Mouse (Mus musculus): ENCODE results near the gene Chd4. TPM values are rescaled to one million over a fixed set of nuclear protein-coding genes. Genes with fewer than 3 reads are reported as not detected.
A peak's percentile ranks its signal among the peaks of the same experiment; 100 is the strongest.

Gene Chd4
- polyA plus RNA-seq, 2 experiments from 2014 or later, result 61.4 to 71.9 TPM

DNA sequence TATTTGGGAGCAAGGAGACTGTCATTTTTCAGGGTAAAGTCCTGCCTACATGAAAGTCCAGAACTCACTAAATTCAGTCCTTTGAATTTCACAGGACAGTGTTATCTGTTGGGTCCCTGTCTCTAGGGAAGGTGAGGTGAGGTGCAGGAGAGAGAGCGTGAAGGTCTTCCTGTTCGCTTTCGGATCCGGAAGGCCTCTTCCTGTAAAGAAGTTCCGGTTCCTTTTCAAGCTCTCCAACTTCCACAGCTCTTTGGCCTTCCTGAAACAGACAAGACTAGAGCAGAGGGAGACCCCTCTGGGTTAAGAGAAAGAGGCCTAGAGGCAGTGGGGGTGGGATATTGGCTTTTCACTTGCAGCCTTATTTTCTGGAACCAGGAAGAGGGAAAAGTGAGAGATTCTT is 3.4 kb upstream of the Chd4 start:
- no peak for ATAC-seq

DNA sequence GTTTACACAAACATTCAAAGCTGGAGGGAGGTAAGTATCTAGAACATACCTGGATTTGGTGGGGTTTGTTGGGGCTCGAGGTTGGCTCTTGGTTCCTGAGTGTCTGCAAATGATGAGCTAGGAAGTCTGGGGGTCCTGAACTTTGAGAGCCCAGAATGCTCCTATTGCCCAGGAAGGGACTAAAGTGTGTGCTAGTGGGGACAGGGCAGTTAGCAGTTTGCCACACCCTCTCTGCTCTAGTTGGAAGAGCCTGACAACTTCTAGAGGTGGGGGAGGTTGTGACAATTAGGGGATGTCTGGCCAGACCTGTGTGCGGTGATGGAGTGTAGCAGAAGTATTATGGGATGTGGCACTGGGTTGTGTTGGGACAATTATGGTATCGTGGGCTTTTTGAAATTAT is 938 bp upstream of the Chd4 start:
- ATAC-seq, result no peak

DNA sequence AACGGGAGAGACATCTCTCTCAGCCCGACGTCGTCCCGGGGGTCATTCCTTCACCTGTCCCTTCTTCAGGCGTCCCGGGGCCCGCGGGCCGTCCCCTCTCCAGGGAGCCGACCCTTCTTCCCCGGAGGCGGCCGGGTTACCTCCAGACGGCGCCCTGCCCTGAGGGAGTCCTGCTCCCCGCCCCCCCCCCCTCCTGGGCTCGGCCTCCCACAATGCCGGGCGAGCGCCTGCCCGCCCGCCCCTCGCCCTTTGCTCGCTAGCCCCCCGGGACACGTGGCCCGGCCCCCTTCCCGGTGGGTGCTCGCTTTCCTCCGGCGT is 457 bp downstream of the Chd4 start:
- no peak for ATAC-seq

DNA sequence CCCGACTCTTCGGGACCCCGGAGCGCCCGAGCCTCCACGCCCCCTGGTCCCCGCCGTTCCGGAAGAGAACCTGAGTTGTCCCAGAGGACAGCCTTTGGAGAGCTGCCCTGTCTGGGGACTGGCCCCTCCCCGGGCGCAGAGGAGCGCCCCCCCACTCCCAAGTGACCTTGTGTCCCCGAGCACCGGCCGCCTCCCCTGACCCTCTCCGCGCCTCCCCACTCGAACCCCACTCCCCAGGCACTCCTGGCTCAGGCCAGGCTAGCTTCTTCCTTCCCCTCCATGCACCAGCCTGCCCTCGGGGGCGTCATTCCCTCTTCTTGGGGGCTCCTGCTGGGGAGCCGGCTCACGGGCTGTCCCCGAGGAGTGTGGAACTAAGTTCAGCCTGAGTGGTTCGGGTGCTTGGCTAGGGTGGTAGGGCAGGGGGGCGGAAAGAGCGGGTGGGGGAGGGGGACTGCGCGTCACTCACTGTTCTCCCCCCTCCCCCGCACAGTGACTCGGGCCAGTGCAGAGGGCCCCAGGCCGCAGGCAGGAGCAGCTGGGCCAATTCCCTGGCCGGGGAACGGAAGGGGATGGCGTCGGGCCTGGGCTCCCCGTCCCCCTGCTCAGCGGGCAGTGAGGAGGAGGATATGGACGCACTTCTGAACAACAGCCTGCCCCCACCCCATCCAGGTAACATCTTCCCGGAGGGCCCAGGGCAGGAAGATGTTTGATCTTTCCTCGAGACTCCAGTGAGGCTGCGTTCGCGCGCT is 990 bp downstream of the Chd4 start:
- peak; percentile 9 for ATAC-seq

DNA sequence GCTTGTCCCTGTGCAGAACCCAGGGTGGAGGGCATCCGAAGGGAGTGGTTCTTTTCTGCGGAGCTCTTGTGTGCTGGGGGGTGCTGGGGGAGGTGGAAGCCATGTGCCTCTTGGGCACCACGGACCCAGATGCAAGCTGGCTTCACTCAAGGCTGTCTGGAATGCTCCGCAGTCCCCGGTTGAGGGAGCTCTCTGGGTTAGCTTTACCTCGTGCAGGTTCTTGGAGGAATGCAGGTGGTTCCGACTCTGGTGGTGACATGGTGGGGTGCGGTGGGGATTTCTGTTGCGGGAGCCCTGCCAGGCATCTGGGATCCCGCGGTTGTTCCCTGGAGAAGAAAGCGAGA is 1.5 kb downstream of the Chd4 start:
- ATAC-seq, result no peak

DNA sequence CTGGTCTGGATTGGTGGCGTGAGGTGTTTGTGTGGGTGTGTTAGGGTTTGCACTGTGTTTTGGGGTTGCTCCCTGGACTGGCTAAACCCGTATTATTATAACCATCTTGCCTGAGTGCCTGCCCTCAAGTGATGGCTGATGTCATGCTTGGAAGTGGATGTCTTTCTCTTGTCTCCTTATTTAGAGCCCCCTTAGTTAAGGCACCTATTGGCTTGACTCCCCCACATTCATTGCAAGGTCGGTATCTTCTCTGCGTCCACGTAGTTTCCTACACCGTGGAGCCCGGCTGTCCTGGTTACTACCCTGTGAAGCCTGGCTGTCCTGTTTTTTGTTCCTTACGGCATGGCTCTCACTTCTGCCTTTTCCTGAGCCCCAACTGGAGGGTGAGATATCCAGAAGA is 2.2 kb downstream of the Chd4 start:
- no peak for ATAC-seq

DNA sequence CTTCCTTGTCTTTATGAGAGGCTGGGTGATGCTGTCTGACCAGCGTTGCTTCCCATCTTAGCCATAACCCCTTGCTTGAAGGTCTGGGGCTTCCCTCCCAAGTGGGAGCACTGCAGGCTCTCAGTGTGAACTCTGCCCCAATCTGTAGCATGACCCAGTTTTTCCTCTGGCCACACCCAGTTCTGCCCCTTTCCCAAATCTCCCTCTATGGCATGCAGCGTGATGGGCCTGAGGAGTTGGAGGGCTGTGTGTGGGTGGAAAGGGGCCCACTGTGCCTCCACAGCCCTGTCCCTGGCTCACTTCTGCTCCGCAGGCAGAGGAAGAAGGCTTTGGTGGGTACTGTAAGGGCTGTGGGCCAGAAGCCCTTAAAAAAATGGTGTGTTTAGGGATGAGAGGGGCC is 2.7 kb downstream of the Chd4 start:
- no peak for ATAC-seq

DNA sequence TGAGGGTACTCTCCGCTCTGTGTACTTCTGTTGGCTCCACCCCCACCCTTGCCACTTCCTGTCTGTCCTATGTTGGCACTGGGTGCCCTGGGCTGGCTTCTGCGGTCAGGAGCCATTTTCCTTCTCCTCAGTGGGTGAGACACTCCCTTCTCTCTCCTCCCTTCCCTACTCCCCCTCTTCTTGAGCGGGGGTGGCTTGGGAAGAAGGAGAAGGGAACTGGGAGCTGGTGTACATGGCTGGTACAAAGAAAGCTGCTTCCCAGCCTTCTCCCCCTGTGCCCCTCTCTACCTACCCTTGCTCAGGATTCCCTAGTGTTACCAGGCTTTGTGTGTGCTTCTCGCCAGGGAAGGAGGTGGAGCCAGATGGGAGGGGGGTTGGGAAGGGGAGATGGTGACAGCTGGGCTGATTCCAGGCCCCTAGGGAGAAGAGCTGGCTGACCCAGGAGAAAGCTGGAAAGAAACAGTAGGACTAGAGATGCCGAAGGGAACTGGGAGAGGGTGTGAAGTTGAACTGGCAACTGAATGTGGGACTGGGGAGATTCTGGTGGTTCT is 3.7 kb downstream of the Chd4 start:
- peak; percentile 60 for ATAC-seq

DNA sequence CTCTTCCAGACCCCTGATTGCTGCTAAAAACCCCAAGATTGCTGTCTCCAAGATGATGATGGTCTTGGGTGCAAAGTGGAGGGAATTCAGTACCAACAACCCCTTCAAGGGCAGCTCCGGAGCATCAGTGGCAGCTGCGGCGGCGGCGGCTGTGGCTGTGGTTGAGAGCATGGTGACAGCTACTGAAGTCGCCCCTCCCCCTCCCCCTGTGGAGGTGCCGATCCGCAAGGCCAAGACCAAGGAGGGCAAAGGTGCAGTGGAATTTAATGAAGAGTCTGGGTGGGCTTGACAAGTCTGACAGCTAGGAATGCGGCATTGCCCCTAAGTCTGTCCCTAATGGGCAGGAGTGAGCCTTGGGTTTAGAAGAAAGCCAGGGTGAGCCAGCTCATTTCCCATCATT is 5.7 kb downstream of the Chd4 start:
- no peak for ATAC-seq

DNA sequence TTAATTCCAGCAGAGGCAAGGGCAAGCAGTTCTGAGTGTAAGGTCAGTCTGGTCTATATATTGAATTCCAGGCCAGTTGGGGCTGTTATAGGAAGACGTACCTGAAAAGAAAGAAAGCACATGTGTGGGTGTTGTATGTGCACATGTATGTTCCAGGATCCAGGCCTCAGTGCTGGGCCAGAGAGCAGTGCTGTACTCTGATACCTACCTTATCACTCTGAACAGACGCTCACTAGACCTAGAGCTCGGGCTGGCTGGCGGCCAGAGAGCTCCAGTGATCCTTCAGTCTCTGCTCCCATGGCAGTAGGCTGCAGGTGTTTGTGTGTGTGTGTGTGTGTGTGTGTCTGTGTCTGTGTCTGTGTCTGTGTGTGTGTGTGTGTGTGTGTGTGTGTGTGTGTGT is 8.4 kb downstream of the Chd4 start:
- ATAC-seq, result no peak

DNA sequence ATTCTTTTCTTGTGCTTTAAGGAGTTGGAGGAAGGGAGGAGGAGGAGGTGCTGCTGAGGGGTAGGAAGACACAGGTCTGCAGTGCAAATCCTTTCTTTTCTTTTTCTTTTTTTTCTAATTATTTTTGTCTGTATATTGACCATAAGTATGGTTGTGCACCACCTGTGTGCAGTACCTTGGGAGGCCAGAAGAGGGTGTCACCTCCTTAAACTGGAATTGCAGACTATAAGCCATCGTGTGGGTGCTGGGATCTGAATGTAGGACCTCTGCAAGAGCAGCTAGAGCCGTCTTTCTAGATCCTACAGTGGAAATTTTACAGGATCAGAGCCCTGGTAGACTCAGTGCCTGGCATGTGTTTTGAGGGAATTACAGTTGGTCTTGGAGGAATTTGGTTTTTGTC is 11.9 kb downstream of the Chd4 start:
- ATAC-seq, result no peak

DNA sequence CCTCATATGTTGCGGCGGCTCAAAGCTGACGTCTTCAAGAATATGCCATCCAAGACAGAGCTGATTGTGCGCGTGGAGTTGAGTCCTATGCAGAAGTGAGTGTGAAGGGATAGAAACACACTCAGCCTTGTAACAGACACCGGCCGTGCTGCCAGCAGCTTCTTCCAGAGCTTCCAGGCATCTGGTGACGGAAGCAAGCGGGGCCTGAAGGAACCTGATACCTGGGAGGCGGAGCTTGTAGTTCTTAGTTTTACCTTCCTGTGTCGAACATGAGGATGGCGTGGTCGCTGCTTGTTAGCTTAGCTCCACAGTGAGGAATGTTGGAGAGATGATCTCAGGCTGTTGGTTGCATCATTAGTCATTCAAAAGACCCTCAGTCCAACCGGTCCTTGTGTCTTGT is 13.6 kb downstream of the Chd4 start:
- no peak for ATAC-seq

DNA sequence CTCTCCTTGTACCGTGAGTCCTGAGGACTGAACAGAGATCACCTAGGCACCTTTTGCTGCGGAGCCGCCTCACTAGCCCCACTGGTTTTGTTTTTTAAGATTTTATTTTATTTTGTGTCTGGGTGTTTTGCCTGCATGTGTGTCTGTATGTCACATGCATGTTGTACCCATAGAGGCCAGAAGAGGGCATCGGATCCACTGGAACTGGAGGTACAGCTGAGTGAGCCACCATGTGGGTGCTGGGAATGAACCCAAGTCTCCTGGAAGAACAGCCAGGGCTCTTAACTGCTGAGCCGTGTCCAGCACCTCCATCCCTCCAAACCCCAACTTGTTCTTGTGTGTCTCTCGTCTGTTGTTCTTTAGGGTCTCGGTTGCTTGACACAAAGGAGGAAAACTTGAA is 15.1 kb downstream of the Chd4 start:
- ATAC-seq, result no peak

DNA sequence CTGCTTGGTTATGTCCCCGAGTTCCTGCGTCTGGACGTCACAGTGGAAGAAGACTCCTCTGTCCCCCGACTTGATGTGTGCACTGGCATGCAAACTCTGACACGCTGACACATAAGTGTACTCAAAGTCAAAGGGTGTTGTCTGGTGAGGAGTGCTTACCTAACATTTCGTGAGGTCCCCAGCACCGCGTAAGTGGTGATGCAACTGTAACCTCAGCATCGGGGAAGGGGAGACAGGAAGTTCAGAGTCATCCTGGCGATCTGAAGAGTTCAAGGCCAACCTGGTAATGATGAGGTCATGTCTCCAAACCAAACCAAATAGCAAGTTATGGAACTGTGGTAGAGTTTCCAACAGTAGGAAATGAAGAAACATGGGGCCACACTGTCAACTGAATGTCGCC is 16.8 kb downstream of the Chd4 start:
- ATAC-seq, result no peak

DNA sequence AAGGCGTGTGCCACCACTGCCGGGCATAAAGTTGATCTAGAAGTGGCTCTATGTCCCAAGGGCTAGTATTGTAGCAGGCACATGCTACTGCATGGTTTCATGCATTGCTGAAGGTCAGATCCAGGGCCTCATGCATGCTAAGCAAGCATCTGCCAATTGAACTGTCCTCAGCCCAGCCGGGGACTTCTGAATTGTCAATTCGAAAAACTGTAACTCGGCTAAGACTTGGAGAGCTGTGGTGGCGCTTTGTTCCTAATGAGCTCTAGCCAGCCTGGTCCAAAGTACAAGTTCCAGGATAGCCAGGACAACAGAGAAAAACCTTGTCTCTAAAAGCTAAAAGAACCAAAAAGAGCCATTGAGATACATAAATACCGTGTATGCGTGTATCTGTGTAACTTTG is 23.6 kb downstream of the Chd4 start:
- no peak for ATAC-seq

DNA sequence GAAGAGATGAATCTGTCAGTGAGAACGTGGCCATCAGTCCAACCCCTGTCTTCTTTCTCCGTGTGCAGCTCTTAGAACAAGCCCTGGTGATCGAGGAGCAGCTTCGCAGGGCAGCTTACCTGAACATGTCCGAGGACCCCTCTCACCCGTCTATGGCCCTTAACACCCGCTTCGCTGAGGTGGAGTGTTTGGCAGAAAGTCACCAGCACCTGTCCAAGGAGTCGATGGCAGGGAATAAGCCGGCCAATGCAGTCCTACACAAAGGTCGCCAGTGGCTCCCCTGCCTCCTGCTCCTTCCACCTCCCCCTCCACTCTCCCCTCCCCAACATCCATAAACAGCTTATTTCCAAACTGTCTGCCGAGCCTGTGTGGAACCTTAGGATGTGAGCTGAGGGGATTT is 32.9 kb downstream of the Chd4 start:
- ATAC-seq, result no peak

DNA sequence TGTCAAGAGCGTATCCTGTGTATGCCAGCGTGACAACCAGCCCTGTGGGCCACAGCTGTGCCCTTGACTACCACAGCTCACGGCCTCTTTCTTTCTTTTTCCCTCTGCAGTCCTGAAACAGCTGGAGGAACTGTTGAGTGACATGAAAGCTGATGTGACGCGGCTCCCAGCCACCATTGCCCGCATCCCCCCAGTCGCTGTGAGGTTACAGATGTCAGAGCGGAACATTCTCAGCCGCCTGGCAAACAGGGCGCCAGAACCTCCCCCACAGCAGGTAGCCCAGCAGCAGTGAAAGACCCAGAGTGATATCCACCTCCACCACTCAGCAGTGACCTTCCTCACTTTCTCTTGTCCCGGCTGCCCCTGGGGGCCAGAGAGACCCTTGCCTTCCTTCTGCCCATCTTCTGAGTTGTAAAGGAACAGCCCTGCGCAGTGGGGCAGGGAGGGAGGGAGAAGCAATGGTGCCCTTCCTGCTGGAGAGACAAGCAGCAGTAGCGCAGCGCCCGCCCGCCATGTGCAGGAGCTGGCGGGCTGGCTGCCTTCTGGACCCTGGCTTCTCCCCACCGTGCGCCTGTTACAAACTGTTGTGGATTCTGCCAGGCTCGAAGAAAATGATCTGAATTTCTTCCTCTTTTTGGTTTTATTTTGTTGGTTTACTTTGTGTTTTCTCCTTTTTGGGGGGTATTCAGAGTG is 34.1 kb downstream of the Chd4 start:
- ATAC-seq, result no peak

DNA sequence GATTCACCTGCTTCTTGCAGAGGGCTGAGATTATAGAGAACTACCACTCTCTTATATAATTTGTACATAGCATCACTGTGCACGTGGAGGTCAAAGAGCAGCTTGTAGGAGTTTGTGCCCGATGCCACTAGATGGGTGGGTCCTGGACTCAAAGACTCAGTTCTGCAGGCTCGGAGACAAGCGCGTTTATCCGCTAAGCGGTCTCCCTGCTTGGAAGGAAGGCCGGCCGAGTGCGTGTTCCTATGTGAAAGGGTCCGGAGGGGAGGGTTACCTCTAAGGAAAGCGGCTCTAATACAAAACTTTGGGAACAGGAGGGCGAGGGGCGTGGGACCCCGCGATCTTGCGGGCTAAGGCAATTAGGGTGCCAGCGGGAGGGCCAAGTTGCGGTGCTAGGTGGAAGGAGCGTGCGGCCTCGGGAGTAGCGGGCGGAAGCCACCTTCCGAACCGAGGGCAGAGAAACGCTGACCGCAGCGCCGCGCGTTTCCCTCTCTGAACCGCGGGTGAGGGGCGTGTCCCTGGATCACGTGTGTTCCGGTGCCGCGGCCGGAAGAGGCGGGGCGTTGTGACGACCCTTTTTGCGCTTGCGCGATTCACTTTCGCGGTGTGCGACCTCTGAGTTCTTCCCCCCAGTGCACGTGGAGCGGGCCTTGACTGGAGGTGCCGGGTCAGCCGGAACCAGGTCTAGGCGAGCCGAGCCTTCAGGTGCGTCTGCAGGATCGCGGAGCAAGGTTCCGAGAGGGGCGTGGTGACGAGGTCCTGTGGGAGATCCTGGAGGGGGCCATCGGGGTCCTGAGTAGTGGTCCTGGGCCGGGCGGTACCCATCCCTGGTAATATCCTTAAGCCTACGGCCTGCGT is 35.7 kb downstream of the Chd4 start, which contains the start of gene Nop2:
Gene Nop2 (plus strand): TSS at position 608 of the 855 bp plus-strand sequence.
- ATAC-seq, result peak; percentile 96

DNA sequence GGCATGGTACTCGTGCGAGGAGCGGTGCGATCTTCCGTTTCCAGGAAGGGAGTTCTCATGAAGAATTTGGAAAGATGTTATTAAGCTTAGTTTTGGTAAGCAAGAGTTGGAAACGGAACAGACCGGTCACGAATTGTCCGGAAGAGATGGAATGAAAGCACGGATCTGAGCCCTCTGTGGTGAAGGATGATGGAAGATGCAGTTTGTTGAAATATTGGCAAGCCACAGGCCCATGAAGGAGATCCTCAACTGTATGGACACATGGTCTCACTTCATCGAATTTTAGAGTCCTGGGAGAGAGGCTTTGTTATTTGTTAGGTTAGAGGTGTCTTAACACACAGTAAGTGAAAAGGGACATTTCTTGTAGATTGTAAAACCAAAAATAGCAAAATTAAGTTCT is 36.7 kb downstream of the Chd4 start:
- ATAC-seq, result no peak

DNA sequence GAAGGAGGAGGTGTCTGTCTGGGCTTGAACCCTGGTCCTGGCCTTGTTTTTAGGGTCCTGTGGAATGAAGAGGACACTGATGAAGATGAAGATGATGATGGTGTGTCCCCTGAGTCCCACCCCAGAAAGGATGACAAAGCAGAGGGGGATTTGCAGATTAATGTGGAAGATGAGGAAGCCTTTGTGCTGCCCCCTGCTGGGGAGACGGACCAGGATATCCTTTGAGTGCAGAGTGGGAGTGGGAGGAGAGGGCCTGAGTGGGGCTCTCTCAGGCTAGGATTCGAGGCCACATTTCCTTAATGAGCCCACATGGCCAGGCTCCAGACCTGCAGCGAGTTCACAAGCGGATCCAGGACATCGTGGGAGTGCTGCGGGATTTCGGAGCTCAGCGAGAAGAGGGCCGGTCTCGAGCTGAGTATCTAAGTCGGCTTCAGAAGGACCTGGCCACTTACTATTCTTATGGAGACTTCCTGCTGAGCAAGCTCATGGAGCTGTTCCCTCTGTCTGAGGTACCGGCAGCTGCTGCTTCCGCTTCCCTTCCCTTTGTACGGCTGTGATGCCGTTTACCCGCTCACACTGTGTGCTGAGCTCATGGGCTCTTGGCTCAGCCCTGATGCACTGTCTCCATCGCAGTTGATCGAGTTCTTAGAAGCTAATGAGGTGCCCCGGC is 41.4 kb downstream of the Chd4 start:
- ATAC-seq, result no peak

DNA sequence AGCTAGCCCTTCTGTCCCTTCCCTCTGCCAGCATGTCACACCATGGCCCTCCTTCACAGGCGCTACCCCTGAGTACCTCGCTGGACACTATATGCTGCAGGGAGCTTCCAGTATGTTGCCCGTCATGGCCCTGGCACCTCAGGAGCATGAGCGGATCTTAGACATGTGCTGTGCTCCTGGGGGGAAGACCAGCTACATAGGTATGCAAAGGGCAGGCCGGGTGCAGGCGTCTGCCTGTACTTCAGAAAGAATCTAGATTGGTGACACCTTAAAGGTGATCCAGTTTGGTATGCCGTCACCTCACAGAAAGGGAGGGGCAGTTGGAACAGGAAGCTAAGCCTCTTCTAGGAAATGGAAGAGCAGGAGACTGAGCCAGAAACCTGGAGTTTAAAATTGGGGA is 44.0 kb downstream of the Chd4 start:
- no peak for ATAC-seq

DNA sequence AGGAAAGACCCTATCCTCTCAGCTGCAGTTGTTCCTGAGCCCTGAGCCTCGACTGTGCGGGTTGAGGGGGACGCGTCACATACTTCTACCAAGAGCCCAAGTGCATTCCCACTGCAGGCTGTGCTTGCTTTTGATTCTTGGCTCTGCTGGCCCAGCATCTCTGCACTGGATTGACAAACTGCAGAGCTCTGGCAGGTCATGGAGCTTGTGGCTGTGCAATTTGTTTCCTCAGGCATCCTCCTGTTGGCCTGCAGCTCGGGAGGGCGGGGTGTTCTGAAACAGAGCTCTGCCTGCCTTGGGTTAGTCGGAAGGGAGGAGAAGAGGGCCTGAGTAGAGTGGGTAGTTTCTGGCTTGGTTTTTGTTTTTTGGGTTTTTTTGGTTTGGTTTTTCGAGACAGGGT is 46.7 kb downstream of the Chd4 start:
- no peak for ATAC-seq

DNA sequence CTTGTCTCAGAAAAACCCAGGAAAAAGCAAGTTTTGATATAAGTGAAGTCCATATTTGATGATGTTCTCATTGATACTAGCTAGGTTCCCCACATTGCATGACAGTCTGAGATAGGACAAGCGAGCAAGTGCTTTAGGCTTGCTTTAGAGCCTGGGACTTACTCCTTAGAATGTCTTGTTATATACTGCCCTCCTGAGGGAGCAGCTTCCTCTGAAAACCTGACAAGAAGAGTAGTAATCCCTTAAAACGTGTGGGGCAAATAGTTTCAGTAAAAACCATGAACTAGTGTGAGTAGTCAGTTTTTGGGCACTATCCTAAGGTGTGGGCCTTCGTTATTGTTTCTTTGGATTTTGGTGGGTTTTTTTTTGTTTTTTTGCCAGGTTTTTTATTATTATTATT is 47.3 kb downstream of the Chd4 start:
- no peak for ATAC-seq
